Mouse (Mus musculus): ENCODE results near the gene Adamtsl5. TPM values are rescaled to one million over a fixed set of nuclear protein-coding genes. Genes with fewer than 3 reads are reported as not detected.

Adamtsl5 gene
- polyA plus RNA-seq, 1 experiment, result 5.5 TPM

DNA sequence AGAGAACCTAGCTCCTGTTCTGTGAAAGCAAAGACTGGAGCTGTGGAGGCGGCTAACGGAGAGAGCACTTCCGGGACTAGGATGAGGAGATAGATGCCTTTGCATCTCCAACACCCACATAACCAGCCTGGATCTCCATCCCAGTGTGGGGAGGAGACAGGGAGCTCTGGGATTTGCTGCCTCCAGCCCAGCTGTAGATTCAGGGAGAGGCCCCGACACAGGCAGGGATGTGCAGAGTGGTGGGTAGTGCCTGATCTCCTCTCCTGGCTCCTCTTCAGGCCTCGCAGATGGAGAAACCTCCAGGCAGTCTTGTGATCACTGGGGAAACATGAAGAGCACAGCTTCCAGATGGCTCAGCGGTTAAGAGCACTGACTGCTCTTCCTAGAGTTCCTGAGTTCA lies 24.5 kb upstream of the Adamtsl5 start:
- Histone ChIP-seq H3K36me3 (ENCODE audit: control insufficient read depth, insufficient read depth, low read length) (no peaks in the 10 kb centered on the region), H3K27me3 (replicated peaks; ENCODE audit: control insufficient read depth, insufficient read depth, low read length) (no peaks in the 10 kb centered on the region), H3K4me1 (ENCODE audit: control insufficient read depth, insufficient read depth, low read length) (no peaks in the 10 kb centered on the region), H3K4me3 (ENCODE audit: insufficient read depth, low read depth, low read length) (no peak overlapping the region), H3K27ac (ENCODE audit: insufficient read depth, low read depth, low read length) (no peak overlapping the region)
- DNase-seq, result no peak
- 93% methylated on average over 6 of the region's 6 CpGs for WGBS
- TF ChIP-seq CTCF (conservative IDR thresholded peaks at IDR 0.05; ENCODE audit: insufficient read depth, insufficient read length, low read depth, low read length) (no peak), POLR2A (IDR thresholded peaks at IDR 0.05; ENCODE audit: low read depth, low read length) (no peak)

DNA sequence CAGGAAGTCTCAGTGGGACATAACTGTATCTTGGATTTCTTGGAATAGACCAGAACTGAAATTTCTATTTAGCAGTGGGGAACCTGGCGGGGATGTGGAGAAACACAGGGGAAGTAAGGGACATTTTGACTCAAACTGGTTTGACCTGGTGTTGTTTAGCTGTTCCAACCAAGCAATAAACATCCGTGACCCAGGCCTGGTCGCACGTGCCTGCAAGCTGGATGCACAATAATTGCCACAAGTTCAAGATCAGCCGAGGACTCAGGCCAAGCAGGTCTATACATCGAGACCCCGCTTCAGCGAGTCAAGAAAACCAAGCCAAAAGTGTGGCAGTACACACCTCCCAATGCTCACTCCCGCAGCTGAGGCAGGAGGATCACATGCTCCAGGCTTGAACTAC lies 23.8 kb upstream of the Adamtsl5 start:
- 55% methylated on average over 9 of the region's 9 CpGs for WGBS
- DNase-seq, result no peak
- no peak for TF ChIP-seq CTCF (conservative IDR thresholded peaks at IDR 0.05; ENCODE audit: insufficient read depth, insufficient read length, low read depth, low read length)
- TF ChIP-seq POLR2A (IDR thresholded peaks at IDR 0.05; ENCODE audit: low read depth, low read length), result no peak
- Histone ChIP-seq H3K4me3 (ENCODE audit: insufficient read depth, low read depth, low read length) (no peak overlapping the region), H3K27me3 (replicated peaks; ENCODE audit: control insufficient read depth, insufficient read depth, low read length) (no peaks in the 10 kb centered on the region), H3K27ac (ENCODE audit: insufficient read depth, low read depth, low read length) (no peak overlapping the region), H3K36me3 (ENCODE audit: control insufficient read depth, insufficient read depth, low read length) (no peaks in the 10 kb centered on the region), H3K4me1 (ENCODE audit: control insufficient read depth, insufficient read depth, low read length) (no peaks in the 10 kb centered on the region)

DNA sequence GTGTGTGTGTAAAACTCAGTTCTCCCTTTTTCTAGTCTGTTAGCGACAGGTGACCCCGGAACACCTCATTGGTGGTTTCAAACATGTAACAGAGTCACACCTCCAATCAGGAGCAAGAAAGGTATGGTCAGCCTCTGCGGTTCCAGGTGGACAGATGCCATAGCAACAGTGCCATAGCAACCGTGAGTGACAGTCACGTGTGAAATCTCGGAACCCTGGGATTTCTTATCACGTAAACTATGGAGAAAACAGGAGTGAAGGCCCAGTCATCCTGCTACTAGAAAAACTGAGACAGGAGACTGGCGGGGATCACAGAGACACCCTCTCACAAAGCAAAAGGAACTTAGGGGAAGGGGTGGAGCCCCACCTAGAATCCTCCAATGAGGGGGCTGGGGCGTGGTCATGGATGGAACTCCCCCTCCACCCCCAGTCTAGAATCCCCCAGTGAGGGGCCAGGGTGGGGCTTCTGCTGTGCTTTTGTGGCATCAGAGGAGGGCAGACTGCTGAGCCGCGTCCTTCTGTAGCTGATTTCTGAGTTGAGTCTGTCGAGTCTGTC lies 23.3 kb upstream of the Adamtsl5 start:
- H3K4me3 ChIP-seq (ENCODE audit: insufficient read depth, low read depth, low read length), result no peak overlapping the region
- no peak overlapping the region for H3K27ac ChIP-seq (ENCODE audit: insufficient read depth, low read depth, low read length)
- no peak for TF ChIP-seq CTCF (conservative IDR thresholded peaks at IDR 0.05; ENCODE audit: insufficient read depth, insufficient read length, low read depth, low read length)
- TF ChIP-seq POLR2A (IDR thresholded peaks at IDR 0.05; ENCODE audit: low read depth, low read length), result no peak
- H3K27me3 ChIP-seq (replicated peaks; ENCODE audit: control insufficient read depth, insufficient read depth, low read length), result no peaks in the 10 kb centered on the region
- 7% methylated on average over 12 of the region's 12 CpGs for WGBS
- no peaks in the 10 kb centered on the region for H3K4me1 ChIP-seq (ENCODE audit: control insufficient read depth, insufficient read depth, low read length)
- no peaks in the 10 kb centered on the region for H3K36me3 ChIP-seq (ENCODE audit: control insufficient read depth, insufficient read depth, low read length)
- DNase-seq, result peak; percentile 69

DNA sequence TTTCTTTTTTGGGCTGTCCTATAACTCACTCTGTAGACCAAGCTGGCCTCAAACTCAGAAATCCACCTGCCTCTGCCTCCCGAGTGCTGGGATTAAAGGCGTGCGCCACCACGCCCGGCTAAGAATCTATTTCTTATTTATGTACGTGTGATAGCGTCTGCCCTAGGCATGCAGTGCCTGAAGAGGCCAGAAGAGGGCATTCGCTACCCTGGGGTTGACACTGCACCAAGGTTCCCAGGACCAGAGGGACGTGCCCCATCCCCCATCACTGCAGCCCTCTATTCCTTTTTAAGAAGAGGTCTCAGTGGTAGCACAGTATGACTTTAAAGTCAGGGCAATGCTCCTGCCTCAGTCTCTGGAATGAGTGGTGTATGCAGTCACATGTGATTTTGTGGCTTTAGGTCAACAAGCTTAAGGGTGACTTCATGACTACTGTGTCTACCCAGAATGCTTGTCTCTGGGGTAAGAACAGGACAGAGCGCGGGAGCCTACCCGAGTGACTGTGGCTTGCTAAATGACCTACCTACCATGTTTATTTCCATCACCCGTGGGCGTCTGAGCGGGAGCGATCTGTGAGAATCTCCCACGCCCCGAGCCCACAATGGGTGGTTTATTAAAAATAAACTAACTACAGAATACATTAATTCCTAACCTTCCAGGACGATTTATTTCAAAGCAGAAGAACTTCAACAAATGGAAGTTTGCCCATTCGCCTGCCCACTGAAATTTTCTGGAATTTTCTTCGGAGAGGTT lies 22.0 kb upstream of the Adamtsl5 start:
- H3K36me3 ChIP-seq (ENCODE audit: control insufficient read depth, insufficient read depth, low read length), result no peaks in the 10 kb centered on the region
- 74% methylated on average over 21 of the region's 21 CpGs for WGBS

DNA sequence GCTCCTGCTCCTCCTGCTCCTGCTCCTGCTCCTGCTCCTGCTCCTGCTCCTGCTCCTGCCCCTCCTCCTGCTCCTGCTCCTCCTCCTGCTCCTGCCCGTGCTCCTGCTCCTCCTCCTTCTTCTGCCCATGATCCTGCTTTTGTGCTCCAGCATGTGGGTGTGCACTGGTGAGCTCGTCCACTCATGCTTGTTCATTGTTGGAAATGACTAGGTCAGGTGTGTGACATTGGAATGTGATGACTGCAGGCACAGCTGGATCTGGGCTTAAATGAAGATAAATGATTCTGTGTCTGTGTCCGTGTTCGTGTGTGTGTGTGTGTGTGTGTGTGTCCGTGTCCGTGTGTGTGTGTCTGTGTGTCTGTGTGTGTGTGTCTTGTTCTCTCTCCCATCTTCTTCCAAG lies 20.2 kb upstream of the Adamtsl5 start:
- no peak overlapping the region for H3K4me3 ChIP-seq (ENCODE audit: insufficient read depth, low read depth, low read length)
- TF ChIP-seq POLR2A (IDR thresholded peaks at IDR 0.05; ENCODE audit: low read depth, low read length) (no peak), CTCF (conservative IDR thresholded peaks at IDR 0.05; ENCODE audit: insufficient read depth, insufficient read length, low read depth, low read length) (no peak)

More for the DNA sequence above, 22.0 kb upstream of the Adamtsl5 start:
- no peak for DNase-seq
- no peak overlapping the region for H3K4me3 ChIP-seq (ENCODE audit: insufficient read depth, low read depth, low read length)
- TF ChIP-seq POLR2A (IDR thresholded peaks at IDR 0.05; ENCODE audit: low read depth, low read length), result no peak
- TF ChIP-seq CTCF (conservative IDR thresholded peaks at IDR 0.05; ENCODE audit: insufficient read depth, insufficient read length, low read depth, low read length), result peak; percentile 50
- no peak overlapping the region for H3K27ac ChIP-seq (ENCODE audit: insufficient read depth, low read depth, low read length)
- H3K4me1 ChIP-seq (ENCODE audit: control insufficient read depth, insufficient read depth, low read length), result no peaks in the 10 kb centered on the region
- no peaks in the 10 kb centered on the region for H3K27me3 ChIP-seq (replicated peaks; ENCODE audit: control insufficient read depth, insufficient read depth, low read length)

DNA sequence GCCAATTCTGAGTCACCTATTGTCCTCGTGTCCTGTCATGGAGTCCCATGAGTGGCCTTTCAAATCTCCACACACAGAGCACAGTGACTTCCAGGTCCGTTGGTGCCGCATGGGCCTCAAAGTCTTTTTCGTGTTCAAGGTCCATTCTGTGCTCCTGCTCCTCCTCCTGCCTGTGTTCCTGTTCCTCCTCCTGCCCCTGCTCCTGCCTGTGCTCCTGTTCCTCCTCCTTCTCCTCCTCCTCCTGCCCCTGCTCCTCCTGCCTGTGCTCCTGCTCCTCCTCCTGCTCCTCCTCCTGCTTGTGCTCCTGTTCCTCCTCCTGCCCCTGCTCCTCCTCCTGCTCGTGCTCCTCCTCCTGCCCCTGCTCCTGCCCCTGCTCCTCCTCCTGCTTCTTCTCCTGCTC lies 19.7 kb upstream of the Adamtsl5 start:
- H3K4me1 ChIP-seq (ENCODE audit: control insufficient read depth, insufficient read depth, low read length), result no peaks in the 10 kb centered on the region
- no peaks in the 10 kb centered on the region for H3K36me3 ChIP-seq (ENCODE audit: control insufficient read depth, insufficient read depth, low read length)
- peak; percentile 62 for DNase-seq
- H3K27ac ChIP-seq (ENCODE audit: insufficient read depth, low read depth, low read length), result no peak overlapping the region
- TF ChIP-seq CTCF (conservative IDR thresholded peaks at IDR 0.05; ENCODE audit: insufficient read depth, insufficient read length, low read depth, low read length) (no peak), POLR2A (IDR thresholded peaks at IDR 0.05; ENCODE audit: low read depth, low read length) (no peak)
- H3K4me3 ChIP-seq (ENCODE audit: insufficient read depth, low read depth, low read length), result no peak overlapping the region
- H3K27me3 ChIP-seq (replicated peaks; ENCODE audit: control insufficient read depth, insufficient read depth, low read length), result no peaks in the 10 kb centered on the region
- 32% methylated on average over 5 of the region's 5 CpGs for WGBS

More for the DNA sequence above, 20.2 kb upstream of the Adamtsl5 start:
- H3K4me1 ChIP-seq (ENCODE audit: control insufficient read depth, insufficient read depth, low read length), result no peaks in the 10 kb centered on the region
- DNase-seq, result no peak
- no peaks in the 10 kb centered on the region for H3K36me3 ChIP-seq (ENCODE audit: control insufficient read depth, insufficient read depth, low read length)
- no peak overlapping the region for H3K27ac ChIP-seq (ENCODE audit: insufficient read depth, low read depth, low read length)
- no peaks in the 10 kb centered on the region for H3K27me3 ChIP-seq (replicated peaks; ENCODE audit: control insufficient read depth, insufficient read depth, low read length)
- 83% methylated on average over 6 of the region's 6 CpGs for WGBS

DNA sequence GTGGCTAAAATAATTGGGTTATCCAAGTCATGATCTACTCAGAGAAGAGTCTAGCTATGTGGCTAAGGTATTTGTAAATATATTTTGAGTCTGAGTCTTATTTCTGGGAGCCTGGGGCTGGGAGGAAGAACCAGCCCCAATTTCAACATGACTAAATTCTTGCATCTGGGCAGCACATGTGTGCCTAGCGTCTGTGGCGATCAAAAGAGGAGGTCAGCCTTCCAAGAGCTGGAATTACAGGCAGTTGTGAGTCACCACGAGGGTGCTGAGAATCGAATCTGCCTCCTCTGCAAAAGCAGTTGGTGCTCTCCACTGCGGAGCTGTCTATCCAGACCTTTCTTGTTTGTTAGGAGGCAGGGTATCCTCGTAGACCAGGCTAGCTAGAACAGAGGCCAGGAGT lies 17.5 kb upstream of the Adamtsl5 start:
- Histone ChIP-seq H3K27ac (ENCODE audit: insufficient read depth, low read depth, low read length) (no peak overlapping the region), H3K27me3 (replicated peaks; ENCODE audit: control insufficient read depth, insufficient read depth, low read length) (no peaks in the 10 kb centered on the region), H3K36me3 (ENCODE audit: control insufficient read depth, insufficient read depth, low read length) (no peaks in the 10 kb centered on the region), H3K4me3 (ENCODE audit: insufficient read depth, low read depth, low read length) (no peak overlapping the region), H3K4me1 (ENCODE audit: control insufficient read depth, insufficient read depth, low read length) (no peaks in the 10 kb centered on the region)
- 76% methylated on average over 6 of the region's 6 CpGs for WGBS
- TF ChIP-seq POLR2A (IDR thresholded peaks at IDR 0.05; ENCODE audit: low read depth, low read length), result no peak
- TF ChIP-seq CTCF (conservative IDR thresholded peaks at IDR 0.05; ENCODE audit: insufficient read depth, insufficient read length, low read depth, low read length), result no peak
- DNase-seq, result no peak

Measured in kidney, adult 2 months (tissue).